Mouse (Mus musculus) kidney, adult 11 months (tissue): Measurements from ENCODE around the gene Nupr1.
"Not testable (repeated sequence)": the region's sequence is repeated elsewhere in the genome, so short reads cannot be mapped to it uniquely, and the experiment has no call there.

ENCODE experiments used
- DNase-seq: peaks from one replicate; pipeline ENCODE4 v3.0.0; 2022

Nupr1 gene

DNA sequence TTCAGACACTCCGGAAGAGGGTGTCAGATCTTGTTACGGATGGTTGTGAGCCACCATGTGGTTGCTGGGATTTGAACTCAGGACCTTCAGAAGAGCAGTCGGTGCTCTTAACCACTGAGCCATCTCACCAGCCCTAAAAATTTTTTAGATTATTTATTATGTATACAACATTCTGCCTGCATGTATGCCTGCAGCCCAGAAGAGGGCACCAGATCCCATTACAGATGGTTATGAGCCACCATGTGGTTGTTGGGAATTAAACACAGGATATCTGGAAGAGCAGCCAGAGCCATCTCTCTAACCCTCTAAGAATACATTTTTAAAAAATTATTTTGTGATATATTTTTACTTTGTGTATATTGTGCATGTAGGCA lies 12.6 kb upstream of the Nupr1 start:
- DNase-seq: not testable (repeated sequence)

DNA sequence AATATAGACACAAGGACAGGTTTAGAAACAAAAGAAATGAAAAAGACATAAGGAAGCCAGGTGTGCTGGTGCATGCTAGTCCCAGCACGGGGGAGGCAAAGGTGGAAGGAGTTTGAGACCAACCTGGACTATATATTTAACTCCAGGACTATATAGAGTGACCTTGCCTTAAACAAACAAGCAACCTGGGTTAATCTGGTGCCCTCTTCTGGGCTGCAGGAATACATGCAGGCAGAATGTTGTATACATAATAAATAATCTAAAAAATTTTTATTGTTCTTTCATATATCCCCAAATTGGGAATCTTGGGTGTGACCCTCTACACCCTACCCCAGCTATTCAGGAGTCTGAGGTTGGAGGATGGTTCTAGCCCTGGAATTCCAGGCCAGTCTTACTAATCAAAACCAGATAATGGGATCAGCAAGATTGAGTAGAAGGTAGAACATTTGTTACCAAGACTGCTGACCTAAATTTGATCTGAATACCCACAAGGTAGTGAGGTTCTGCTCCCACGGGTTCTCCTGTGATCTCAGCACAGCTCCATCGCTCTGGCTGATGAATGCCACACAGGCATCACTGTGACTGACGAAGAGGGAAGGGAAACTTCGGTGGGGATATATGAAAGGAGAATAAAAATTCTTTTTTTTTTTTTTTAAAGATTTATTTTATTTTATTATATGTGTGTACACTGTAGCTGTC lies 12.0 kb upstream of the Nupr1 start:
- no peak for DNase-seq

DNA sequence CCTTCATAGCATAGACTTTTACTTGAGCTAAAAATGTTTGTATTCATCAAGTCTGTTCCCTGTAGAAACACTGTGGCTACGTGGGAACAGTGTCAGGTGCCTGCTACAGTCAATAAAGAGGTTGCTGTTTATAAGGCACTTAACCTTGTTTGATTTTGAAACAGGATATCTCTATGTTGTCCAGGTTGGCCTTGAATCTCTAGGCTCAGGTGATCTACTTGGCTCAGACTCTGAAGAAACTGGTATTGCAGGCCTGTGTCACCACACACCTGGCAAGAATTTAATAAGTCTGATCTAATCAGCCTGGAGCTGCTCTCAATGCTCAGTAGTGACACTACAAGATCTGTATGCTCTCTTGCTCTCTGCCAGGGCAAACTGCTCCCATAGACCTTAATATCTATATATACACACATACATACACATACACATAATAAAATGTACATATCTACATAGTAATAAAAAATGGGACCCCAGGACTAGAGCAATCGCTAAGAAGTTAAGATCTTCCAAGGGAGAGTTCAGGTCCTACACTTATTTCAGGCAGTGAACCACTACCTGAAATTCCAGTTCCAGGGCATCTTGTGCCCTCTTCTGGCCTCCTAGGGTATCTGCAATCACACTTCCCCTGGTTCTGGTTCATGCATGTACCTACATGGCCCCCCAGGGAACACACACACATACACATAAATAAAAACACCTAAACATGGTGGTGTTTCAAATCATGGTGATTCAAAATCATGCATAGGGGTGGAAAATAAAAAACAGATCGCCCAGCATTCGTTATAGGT lies 6.3 kb upstream of the Nupr1 start:
- DNase-seq: peak; percentile 45

DNA sequence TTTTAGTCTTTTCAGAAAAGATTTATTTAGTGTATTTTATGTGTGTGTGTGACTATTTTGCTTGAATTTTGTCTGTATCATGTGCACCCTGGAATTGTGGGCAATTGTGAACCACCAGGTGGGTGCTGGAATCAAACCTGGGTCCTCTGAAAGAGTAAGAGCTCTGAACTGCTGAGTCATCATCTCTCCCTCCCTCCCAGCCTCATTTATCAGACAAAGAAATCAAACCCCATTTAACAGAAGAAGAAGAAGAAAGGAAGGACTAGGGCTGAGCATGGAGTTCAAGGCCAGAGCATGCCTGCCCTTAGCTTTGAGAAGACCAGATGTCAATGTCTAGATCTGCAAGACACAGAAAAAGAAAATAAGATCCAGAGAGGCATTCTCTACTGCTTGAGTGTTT lies 4.7 kb upstream of the Nupr1 start:
- no peak for DNase-seq

DNA sequence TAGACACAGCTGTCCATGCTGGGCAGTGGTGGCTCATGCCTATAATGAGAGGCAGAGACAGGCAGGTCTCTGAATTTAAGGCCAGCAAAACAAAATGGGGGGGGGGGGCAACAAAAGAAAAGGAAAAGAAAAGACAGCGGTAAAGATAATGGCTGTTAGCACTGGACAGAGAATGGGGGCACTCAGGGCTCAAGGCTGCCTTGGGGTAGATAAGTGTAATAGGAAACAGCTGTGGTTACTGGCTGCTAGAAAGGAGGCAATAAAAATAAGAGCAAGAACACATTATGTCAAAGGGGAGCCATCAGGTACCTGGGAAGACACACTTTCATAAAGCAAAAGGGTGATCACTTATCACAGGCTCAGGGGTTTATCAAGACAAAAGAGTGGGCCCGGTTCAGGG lies 1.8 kb upstream of the Nupr1 start:
- no peak for DNase-seq

DNA sequence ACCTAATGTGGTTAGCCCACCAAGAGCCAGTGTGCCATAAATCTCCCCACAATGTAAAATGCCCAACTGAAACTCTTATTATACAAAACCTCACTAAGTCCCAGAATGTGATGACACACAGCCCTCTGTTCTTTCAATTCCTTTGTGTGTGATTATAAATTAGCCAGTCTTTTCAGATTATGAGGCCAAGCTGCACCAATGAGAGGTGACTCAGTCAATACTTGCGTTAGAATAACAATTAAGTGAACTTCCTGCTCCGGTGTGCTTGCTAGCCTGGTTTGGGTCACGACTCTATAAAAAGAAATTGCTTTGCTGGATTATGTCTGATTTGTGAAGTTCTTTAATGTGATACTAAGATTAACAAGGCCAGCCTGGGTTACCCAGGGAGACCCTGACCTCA lies 746 bp downstream of the Nupr1 start:
- no peak for DNase-seq

DNA sequence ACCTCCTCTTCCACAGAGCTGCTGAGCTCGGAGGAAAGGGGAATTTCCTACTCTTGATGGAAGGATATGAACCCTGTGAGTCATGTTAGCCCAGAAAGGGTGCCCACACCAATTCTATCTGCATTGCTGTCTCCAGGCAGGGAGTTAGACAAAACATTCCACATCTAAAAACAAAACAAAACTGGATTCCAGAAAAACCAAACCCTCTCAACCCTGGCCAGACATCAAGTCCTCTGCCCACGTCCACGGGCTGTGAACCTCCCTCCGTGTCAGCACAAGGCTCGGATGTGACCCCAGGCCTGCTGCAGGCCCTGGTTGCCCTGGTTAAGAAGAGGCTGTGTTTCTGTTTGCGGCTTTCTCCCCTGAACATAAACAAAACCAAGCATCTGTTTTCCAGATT lies 2.5 kb downstream of the Nupr1 start:
- DNase-seq: no peak

DNA sequence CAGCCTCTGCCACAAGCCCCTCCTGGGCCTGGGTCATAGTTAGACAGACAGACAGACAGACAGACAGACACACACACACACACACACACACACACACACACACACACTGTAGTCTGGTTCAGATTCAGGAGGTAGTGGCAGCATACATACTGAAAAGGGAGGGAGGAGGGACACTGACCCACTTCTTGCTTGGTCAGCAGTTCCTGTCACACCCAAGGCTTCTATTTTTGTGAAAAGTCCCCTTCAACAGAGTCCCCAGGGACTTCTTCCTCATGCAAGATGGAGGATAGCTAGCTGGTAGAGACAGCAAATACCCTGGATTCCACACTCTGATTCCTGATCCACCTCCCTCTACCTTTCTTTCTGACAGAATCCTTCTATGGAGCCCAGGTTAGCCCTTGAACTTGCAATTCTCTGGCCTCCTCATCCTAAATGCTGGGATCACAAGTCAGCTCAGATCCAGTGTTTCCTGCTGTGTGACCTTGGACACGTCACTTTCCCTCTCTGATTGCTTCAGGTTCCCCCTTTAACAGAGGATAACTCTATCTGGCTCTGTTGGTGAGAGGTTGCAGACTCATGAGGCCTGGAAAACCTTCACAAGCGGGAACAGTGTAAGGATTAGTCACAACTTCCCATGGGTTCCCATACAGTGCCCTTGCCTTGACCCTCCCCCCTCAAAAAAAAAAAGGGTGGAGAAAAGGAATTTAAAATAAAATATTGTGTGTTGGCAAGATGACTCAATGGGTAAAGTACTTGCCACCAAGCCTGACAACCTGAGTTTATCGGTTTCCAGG lies 4.7 kb downstream of the Nupr1 start:
- no peak for DNase-seq

DNA sequence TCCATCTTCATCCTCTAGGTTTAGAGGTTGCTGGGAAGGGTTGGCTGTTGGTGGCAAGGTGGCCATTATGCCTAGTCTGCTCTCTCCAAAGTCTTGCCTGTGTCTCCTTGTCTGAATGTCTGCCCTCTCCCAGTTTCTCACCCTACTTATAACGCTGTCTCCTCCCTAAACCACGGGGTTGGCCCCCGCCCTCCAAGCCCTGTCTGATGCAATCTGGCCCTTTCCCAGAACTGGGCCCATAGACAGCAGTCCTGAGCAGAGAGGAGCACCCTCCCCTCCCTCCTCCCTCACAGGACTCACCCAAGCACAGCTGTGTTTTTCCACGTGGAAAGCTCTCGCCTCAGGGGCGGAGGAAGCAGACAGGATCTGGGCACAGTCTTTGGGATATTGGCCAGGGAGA lies 5.3 kb downstream of the Nupr1 start:
- peak; percentile 79 for DNase-seq

DNA sequence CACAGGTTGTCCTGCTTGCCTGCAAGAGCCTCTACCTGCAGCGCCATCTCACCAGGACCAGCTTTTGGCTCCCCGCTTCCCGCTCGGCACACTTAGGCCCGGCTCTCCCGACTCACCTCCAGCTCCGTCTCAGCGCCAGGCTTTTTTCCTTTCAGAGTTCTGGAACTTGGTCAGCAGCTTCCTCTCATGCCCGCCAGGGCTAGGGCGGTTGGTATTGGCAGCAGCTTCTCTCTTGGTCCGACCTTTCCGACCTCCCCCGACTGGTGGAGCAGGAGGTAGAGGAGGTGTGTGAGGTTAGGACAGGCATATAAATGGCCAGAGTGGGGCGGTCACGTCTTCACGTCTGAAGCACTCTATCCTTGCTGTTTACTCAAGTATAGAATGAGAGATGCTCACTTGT lies 5.9 kb downstream of the Nupr1 start:
- no peak for DNase-seq

DNA sequence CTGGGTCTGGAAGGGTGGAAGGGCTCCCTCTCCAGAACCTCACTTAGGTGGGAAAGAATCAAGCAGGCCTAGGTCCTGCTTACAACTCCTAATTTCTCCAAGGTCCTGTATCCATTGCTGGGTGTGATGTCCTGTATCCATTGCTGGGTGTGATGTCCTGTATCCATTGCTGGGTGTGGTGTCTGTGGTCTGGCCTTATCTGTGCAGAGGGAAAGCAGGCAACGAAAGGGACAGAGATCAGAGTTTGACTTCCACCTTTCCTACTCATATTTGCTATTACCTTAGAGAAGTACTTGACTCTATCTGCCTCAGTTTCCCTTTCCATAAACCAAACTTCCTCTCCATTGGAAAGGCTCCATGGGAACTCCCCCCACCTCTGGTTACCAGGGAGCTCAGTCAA lies 7.3 kb downstream of the Nupr1 start:
- DNase-seq: no peak

DNA sequence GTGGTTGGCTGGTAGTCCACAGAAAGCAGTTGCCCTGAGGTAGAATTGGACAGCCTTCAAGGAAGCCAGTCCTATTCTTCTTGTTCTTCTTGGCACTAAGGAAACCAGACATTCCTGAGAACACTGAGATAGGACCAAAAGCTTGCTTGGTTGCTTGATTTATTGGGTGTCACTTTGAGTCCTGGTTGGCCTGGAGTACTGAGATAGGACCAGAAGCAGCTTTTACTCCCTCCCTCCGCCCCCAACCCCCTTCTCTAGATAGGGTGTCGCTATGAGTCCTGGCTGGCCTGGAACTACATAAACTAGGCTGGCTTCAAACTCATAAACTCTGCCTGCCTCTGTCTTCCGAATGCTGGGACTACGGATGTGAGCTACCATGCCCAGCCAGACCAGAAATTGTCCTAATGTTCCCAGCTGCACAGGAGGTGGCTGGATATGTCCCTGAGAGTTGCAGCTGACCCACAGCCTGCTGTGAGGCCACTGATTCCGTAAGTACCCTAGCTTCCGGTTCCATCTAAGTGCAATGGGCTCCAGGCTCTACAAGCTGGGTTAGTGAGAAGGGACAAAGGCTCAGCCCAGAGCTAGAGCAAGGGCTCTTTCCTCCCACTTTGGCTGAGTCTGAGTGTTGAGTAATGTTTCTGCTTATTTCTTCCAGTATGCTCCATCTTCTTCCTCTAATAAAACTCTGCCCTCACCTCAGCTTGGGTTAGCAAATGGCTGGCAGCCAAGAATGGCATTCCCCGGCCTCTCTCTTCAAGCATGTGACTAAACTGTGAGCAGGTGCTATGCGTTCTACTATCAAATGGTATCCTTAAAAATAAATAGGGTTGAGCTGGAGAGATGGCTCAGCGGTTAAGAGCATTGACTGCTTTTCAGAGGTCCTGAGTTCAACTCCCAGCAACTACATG lies 9.0 kb downstream of the Nupr1 start:
- no peak for DNase-seq

DNA sequence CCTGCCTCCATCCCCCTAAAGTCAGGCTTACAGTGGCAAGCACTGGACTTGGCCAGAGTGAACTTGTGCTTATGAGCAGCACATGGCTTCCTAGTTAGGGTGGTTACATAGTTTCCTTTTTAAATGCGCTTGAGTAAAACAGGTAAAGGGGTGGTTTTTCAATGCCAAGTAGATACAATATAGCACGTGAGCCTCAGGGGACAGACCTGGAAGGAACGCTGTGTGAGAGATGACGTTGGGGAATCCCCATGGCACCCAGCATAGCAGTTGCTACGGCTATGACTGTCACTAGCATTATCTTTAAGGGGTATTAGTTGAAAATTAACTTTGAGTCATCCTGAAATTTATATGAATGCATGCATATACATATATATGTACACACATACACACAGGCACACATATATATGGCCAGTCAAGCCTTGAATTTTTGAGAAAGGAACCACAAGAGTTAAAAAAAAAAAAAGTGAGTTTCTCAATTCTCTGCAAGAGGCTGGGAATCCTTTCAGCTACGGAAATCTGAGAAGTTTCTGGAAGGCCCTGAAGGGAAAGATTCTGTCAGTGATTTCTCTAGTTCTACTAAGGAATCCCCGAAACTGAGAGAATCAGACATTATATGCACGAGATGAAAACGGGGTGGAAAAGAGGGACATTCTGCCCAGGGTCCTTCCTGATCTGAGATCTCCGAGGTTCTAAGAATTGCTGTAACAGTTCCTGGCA lies 10.9 kb downstream of the Nupr1 start:
- no peak for DNase-seq

DNA sequence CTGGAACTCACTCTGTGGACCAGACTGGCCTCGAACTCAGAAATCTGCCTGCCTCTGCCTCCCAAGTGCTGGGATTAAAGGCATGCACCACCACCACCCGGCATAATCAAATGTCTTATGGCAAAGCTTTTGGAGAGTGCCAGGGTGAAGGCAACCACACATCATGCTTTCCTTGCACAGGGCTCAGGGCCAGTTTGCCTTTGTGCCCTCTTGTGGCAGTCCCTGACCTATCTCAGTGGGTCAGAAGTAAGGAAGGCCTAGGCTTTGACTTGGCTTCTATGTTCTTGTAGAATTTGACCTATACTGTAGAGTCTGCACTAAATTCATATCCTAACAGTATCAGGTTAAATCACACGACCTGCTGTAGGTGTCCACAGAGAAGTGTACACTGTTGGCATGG lies 14.0 kb downstream of the Nupr1 start:
- no peak for DNase-seq

DNA sequence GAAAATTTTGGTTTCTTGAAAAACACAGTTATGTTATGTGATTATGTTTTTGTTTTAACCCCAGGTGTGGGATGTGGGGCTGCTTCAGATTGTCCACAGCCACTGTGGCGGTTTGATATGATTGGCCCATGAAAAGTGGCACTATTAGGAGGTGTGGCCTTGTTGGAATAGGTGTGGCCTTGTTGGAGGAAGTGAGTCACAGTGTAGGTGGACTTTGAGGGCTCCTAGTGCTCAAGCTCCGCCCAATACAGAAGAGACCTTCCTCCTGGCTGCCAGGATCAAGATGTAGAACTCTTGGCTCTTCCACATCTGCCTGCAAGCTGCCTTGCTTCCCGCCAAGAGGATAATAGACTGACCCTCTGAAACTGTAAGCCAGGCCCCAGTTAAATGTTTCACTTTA lies 17.9 kb downstream of the Nupr1 start:
- no peak for DNase-seq

DNA sequence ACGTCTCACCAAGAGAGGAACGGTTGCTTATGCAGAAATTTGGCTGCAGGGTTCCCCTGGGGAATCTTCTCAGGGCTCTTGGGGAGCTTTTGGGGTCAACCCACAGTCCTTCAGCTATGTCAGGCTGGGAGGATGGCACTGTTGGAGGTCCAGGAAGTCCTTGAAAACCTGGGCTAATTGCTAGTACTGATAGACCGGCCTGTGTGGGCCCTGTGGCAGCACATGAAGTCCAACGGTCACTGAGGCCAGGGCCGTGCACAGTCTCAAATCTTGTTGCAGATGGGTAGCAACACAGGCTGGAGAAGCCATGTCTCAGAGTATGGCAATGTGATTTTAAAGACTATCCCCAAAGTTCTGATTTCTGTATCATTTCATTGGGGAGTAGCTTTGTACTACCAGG lies 22.9 kb downstream of the Nupr1 start:
- DNase-seq: no peak

DNA sequence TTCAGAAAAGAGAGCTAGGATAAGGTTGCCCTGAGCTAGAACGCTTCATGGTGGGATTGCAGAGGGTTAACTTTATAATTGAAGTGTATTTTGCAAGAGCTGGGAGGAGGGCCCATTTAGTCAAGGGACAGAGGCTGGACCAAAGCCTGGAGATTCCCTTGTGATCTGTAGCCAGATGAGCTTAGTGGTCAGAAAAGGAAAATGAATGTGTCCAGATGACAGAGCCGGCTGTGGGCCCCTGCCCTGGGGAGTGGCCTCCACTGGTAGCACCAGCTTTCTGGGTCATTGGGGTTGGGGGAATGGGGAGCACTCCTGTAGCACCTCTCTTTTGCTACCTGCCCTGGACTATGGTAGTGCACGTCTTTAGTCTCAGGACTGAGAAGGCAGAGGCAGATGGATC lies 23.6 kb downstream of the Nupr1 start:
- DNase-seq: no peak

DNA sequence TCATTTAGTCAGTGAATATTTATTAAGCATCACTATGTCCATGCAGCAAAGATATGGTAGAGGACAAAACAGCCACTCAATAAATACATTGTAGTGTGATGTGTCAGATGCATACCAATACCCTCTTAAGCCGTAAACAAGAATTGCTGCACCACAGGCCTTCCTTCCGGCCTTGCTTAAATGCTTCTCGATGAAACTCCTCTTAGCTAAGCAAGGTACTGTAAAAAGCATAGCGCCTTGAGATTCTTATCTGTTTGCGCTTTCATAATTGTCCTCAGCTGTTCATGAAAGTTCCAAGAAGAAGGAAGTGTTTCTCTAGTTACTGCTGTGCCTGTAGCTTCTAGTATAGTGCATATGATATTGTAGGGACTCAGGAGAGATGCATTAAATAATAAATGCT lies 24.1 kb downstream of the Nupr1 start:
- no peak for DNase-seq

DNA sequence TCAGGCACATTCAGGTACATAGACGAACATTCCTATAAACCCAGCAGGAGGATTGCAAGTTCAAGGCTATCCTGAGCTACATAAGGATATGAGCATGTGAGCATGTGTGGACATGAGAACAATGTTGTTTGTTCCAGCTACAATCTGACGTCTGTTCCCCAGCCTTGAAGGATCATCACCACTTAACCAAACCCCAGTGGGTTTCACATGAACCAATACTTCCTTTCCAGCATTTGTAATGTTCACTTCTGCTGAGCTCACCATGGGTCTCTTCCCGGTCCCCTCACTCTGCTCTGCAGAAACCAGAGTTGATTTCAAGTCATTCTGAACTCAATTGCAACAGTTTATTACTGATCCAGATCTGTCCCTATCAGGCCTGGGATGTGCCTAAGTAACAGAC lies 28.0 kb downstream of the Nupr1 start:
- DNase-seq: no peak

DNA sequence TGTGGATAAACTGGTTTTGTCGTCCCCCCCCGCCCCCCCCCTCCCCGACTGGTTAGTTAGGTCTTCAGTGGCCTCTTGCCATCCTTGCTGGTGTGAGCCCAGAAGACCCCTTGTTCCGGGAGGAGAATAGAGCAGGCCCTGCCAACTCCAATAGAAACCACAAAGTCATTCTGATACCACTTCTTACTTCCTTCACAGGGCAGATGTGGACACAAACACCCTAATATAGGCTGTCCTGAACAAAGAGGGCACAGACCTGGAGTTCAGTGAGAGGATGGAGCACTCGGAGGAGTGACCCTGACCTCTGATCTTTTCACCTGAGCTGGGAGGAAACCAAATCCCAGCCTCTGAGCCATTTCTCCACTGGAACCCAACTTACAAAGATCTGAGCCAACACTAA lies 28.8 kb downstream of the Nupr1 start:
- DNase-seq: no peak

DNA sequence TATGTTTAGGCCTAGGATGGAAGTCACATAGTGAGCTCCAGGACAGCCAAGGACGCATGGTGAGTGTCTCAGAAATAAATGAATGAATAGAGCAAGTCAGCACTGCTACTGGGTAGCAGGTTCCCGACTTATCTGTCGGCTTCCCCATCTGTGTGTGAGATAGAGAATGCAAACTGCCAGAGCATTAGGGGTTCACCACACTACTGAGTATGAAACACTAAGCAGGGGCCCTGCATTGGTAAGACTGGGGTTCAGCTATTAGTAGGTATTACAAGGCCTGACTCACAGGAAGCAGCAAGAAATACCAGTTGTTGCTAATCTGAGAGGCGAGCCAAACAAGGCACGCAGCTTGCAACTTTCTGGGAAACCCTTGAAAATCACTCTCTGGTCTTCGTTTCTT lies 31.7 kb downstream of the Nupr1 start:
- DNase-seq: no peak

DNA sequence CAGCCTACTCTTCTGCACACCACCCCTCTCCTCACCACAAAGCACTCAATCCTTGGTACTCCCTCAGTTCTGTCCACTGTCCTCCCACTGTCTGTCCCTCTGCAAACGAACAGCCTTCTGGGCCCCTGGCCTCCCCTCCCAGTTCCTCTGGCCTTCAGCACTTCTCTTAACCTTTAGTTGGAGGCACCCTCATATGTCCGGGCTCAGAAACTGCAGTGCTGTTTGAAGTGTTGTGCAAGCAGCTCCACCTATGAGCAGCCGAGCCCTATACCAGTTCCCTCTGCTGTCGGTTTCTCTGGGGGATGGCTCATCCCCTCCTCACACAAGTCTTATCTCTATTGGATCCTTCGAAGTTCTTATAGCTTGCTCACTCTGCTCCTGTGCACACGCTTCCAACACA lies 34.2 kb downstream of the Nupr1 start:
- no peak for DNase-seq
